Mouse (Mus musculus) thymus, postnatal 0 days (tissue): ENCODE data around the gene Smarcal1. TPM values are rescaled to one million over a fixed set of nuclear protein-coding genes. Genes with fewer than 3 reads are reported as not detected.

Experiments used
- DNase-seq: peaks from one replicate; pipeline ENCODE4 v3.0.0-alpha.2; 2015; ENCODE audit warnings: low spot score
- polyA plus RNA-seq: library from polyadenylated mRNA; unstranded; fragments of >200 nt; fragmentation: Nextera tagmentation; extraction: Ambion mirVana; gene quantifications from 2 replicates; pipeline ENCODE4 v1.2.1, GENCODE M21; 2015

Smarcal1 gene
- polyA plus RNA-seq, 1 experiment from 2014 or later = 16.2 TPM

GRCm38 (mm10) chr1:72588763-72589162 lies 5.7 kb downstream of the Smarcal1 start:
- DNase-seq = no peak

GRCm38 (mm10) chr1:72590636-72591035 lies 7.6 kb downstream of the Smarcal1 start:
- no peak for DNase-seq

- DNase-seq = no peak
These were observed 9.3 kb downstream of the Smarcal1 start for GRCm38 (mm10) chr1:72592350-72592749.

- no peak for DNase-seq
These were observed 10.4 kb downstream of the Smarcal1 start for GRCm38 (mm10) chr1:72593340-72593951.

- DNase-seq = no peak
These were observed 12.6 kb downstream of the Smarcal1 start for GRCm38 (mm10) chr1:72595686-72596085.

GRCm38 (mm10) chr1:72596231-72596630 lies 13.2 kb downstream of the Smarcal1 start:
- no peak for DNase-seq

GRCm38 (mm10) chr1:72599146-72600101 lies 16.4 kb downstream of the Smarcal1 start:
- DNase-seq = no peak

GRCm38 (mm10) chr1:72600778-72601177 lies 17.7 kb downstream of the Smarcal1 start:
- DNase-seq = no peak

GRCm38 (mm10) chr1:72601233-72601632 lies 18.2 kb downstream of the Smarcal1 start:
- DNase-seq = no peak

GRCm38 (mm10) chr1:72602186-72602585 lies 19.1 kb downstream of the Smarcal1 start:
- no peak for DNase-seq

GRCm38 (mm10) chr1:72602803-72603202 lies 19.8 kb downstream of the Smarcal1 start:
- no peak for DNase-seq

- no peak for DNase-seq
These were observed 23.2 kb downstream of the Smarcal1 start for GRCm38 (mm10) chr1:72606186-72606673.

- DNase-seq = no peak
These were observed 26.1 kb downstream of the Smarcal1 start for GRCm38 (mm10) chr1:72609129-72609528.

GRCm38 (mm10) chr1:72609887-72610877 lies 27.1 kb downstream of the Smarcal1 start:
- DNase-seq = no peak

GRCm38 (mm10) chr1:72612172-72612571 lies 29.1 kb downstream of the Smarcal1 start:
- DNase-seq = no peak

- DNase-seq = no peak
These were observed 52.2 kb downstream of the Smarcal1 start for GRCm38 (mm10) chr1:72635221-72635620.

- peak; percentile 57 for DNase-seq
These were observed 57.8 kb downstream of the Smarcal1 start for GRCm38 (mm10) chr1:72640658-72641410.

- no peak for DNase-seq
These were observed 90.0 kb downstream of the Smarcal1 start for GRCm38 (mm10) chr1:72673070-72673469.
